Mouse (Mus musculus) gastrocnemius, adult 2 months (tissue): ENCODE data around the gene Slc25a21. TPM values are rescaled to one million over a fixed set of nuclear protein-coding genes. Genes with fewer than 3 reads are reported as not detected.
"Not testable (repeated sequence)": the region's sequence is repeated elsewhere in the genome, so short reads cannot be mapped to it uniquely, and the experiment has no call there.

ENCODE experiments used
- DNase-seq: peaks from one replicate; pipeline ENCODE4 v3.0.0; 2022
- H3K27ac ChIP-seq: fragments of 200-600 bp; 2 replicates; pipeline ENCODE4 v1.8.1; 2022; ENCODE audit warnings: mild to moderate bottlenecking
- H3K4me3 ChIP-seq: fragments of 200-600 bp; 2 replicates; pipeline ENCODE4 v1.8.1; 2022; ENCODE audit warnings: mild to moderate bottlenecking, moderate library complexity
- CTCF ChIP-seq: fragments of 200-600 bp; IDR thresholded peaks from 2 replicates; pipeline ENCODE4 v1.8.1; 2022; ENCODE audit warnings: antibody characterized with exemption, mild to moderate bottlenecking, moderate library complexity
- intact Hi-C: fragments of 180-260 bp; cut with DNase I; formaldehyde crosslinking; loops from one replicate; pipeline ENCODE4 v1.15.1; 2025
- long read RNA-seq, 2 experiments: library from polyadenylated mRNA; stranded (forward); transcript quantifications; one replicate each; pipeline ENCODE4 v2.0.0; 2021
- total RNA-seq, 2 experiments: library from RNA; stranded (reverse); gene quantifications; 2 replicates each; pipeline ENCODE4 v1.2.3; 2021

Gene Slc25a21
- total RNA-seq = under 1 TPM; 0.15 to 0.17 TPM
- long read RNA-seq, experiment 1 = 0 reads
- long read RNA-seq, experiment 2, partial matches to known transcripts = 1 of 1 reads
- long read RNA-seq, experiment 2, other reads (novel, unspliced or antisense) = 0 of 1 reads

DNA sequence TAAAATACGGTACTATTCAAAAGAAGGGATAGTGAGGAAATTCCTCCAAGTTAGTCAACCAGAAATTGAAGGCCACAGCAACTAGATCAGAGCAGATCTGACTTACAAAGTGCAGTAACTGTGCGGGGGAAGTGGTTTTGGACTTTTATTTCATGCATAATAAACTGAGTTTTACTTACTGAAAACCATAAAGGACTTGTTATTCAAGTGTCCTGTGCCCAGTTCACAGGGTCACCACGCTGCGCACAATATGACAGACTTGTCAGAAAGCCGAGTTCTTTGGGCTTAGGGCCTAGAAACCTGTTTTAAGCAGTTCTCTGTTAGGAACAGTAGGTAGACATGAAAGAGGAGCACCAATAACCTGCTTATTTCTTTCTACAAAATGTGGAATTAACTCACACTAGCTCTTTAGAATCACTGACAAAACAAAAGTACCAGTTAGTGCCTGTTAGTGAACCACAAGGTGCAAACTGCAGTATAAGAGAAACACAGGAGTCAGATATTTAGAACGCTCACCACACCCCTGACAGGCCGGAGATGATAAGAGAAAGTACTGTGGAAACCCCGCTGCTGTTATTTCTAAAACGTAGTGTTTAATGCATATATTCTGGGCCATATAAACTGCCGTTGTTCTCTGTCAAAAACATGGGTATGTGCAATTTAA lies at the start of gene Slc25a21:
TSS of gene Slc25a21 (minus strand) at position 110 of the 664 bp plus-strand sequence.
- no peak for DNase-seq
- TF ChIP-seq CTCF = no peak
- Histone ChIP-seq H3K27ac (peak within 1 kb of the TSS; percentile 62), H3K4me3 (peak within 1 kb of the TSS; percentile 80)
- intact Hi-C loops = no loop called here

DNA sequence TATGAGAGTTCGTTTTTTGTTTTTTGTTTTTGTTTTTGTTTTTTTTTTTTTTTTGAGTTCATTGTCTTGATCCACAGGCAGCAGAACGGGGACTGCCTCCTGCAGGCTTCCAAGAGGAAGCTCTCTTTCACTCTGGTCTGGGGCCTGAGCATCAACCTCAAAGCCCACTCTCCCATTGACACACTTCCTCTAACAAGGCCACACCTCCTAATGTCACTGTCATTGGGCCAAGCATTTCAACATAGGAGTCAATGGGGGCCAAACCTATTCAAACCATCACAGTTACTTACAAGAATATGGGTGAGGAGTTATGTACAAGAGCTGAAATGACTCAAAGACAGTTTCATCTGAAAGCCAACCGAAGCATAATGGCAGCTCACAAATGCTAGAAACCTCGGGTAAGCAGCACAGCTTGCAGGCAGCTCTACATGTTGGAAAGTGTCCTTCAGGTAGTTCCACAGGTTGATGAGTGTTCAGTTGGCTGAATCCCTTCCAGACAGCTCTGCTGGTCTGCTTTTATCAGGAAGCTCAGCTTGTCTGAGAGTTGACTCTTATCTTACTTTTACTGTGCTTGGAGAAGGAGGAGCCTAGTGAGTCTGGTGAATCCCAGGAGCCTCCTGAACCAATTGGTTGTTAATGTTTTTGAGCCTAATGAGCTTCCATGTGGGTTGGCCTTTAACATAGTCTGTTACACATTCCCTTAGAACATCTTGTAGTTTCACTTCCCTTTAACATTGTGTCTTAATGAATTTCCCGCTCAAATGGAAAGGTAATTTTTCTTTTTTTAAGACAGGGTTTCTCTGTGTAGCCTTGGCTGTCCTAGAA lies 46.6 kb upstream of the Slc25a21 start:
- no peak for DNase-seq
- no peak for TF ChIP-seq CTCF
- H3K4me3 ChIP-seq = no peak overlapping the region
- intact Hi-C loops = no loop called here
- H3K27ac ChIP-seq = no peak overlapping the region

DNA sequence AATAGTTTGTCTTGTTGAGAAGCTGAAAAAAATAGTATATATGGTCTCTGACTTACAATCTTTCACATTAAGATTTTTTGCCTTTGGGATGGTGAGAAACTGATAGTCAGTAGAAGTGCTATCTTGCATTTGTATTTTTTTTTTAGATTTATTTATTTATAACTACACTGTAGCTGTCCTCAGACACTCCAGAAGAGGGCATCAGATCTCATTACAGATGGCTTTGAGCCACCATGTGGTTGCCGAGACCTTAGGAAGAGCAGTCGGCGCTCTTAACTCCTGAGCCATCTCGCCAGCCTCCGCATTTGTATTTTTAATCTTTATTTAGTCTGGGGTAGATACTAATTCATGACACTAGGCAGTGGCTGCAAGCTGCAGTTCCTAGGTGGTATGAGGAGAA lies 36.1 kb upstream of the Slc25a21 start:
- intact Hi-C loops = no loop called here
- peak overlapping the region; percentile 72 for H3K27ac ChIP-seq
- TF ChIP-seq CTCF = peak; percentile 44

DNA sequence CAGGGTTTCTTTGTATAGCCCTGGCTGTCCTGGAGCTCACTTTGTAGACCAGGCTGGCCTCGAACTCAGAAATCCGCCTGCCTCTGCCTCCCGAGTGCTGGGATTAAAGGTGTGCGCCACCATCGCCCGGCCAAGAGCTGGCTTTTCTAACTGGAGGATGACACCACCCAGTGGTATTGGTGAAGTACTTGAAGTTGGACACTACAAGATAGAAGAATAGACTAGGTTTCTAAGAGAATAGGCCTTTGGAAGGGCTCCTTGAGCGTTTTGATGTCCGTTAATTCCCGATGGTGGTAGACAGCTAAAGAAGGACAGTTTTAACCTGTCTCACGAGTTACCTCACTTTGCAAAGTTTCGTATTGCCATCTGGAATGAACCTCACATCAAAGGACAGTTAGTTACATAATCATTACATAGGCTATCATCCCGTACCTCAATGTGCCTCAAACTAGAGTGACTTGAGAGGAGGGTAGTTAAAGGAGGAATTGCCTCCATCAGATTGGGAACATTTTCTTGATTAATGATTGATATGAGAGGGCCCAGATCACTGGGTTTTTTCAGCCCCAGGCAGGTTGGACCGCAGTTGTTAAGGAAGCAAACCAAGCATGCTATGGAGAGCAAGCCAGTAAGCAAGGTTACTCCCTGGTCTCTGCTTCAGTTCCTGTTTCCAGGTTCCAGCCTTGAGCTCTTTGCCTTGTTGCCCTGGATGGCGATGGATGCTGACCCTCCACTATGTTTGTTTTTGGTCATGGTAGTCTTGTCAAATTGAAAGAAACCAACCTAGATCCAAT lies 34.0 kb upstream of the Slc25a21 start:
- Histone ChIP-seq H3K4me3 (peak overlapping the region; percentile 97), H3K27ac (peak overlapping the region; percentile 98)
- DNase-seq = peak; percentile 34
- peak; percentile 27; the same call in 1 of the 2 replicates for TF ChIP-seq CTCF
- intact Hi-C loops = no loop called here

More for the DNA sequence above, 36.1 kb upstream of the Slc25a21 start:
- DNase-seq = peak; percentile 72
- H3K4me3 ChIP-seq = peak overlapping the region; percentile 38; the same call in 1 of the 2 replicates

DNA sequence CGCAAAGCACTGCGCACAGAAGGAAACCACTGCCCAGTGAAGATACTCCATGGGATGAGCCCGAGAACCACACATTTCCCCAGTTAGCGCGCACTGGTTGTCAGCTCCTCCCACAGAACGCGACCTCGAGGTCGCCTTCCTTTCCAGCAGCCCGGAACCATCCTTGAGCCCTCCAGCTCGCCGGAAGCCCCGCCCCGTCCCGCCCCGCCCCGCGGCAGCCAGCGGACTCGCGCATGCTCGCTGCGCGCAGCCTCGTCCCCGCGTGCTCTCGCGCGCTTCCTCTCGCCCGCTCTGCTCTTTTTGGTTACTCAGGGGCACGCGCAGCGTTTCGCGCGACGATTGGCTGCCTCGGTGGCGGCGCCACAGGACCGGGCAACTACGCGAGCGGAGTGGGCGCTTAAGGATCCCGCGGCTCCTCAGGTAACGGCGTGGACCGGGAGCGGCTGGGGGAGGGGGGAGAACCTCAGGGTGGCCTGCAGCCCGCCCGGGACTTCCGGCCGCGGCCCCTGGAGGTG lies 33.0 kb upstream of the Slc25a21 start, which contains the start of the genes Prps1l3 and Mipol1:
TSS of gene Prps1l3 (plus strand) at position 221 of the 515 bp plus-strand sequence.
TSS of gene Mipol1 (plus strand) at position 236 of the 515 bp plus-strand sequence.
- peak; percentile 93 for DNase-seq
- peak within 1 kb of the TSS; percentile 97 for H3K4me3 ChIP-seq
- H3K27ac ChIP-seq = peak within 1 kb of the TSS; percentile 98
- intact Hi-C loops = no loop called here
- TF ChIP-seq CTCF = no peak; the same call in 1 of the 2 replicates

DNA sequence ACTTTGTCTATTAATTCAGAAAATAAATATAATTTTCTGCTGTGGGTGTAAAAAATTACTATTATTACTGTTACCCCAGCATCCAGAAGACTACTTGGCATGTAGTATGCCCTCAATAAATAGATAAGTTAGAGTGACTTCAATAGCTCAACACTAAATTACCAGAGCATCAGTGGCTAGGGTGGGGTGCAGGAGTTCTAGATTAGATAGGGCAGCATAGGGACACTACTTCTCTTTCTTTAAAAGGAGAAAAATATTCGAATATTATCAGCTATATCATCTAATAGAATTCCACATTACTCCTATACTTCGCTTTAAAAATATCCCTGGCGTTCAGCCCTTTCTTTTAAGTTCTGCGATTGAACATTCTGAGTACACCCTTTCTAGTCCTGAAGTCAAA lies 32.4 kb upstream of the Slc25a21 start:
- TF ChIP-seq CTCF = no peak
- Histone ChIP-seq H3K4me3 (peak overlapping the region; percentile 97), H3K27ac (peak overlapping the region; percentile 98)
- DNase-seq = no peak
- intact Hi-C loops = no loop called here

DNA sequence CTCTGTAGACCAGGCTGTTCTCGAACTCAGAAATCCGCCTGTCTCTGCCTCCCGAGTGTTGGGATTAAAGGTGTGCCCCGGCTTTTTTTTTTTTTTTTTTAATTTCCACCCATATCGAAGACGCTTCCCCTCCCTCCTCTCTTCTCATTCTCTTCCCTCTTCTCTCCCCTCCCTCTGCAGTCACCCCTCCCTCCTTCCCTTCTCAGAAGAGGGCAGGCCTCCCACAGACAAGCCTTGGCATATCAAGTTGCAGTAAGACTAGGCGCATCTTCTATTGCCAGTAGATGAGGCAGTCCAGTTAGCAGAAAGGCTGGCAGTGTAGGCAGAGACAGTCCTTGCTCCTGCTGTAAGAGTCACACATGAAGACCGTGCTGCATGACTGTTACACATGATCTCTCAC lies 30.5 kb upstream of the Slc25a21 start:
- intact Hi-C loops = no loop called here

DNA sequence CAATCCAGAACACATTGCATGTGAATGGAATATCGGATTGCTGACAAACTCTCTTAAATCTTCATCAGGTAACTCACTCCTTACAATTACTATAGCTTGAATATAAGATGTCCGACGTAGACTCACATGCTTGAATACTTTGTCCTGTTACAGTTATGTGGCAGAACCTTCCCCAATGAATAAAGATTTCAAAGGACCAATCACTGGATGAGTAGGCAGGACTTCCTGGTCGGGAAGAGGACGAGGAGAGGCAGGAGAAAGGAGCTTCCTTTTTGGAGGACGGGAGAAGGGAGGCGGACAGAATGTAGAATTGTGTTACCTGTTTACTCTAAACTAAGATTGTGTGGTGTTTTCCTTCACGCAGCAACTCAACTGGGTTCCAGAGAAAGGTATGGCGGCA lies 29.1 kb upstream of the Slc25a21 start:
- H3K27ac ChIP-seq = no peak overlapping the region
- H3K4me3 ChIP-seq = no peak overlapping the region
- intact Hi-C loops = no loop called here
- no peak for TF ChIP-seq CTCF
- no peak for DNase-seq

More for the DNA sequence above, 30.5 kb upstream of the Slc25a21 start:
- H3K27ac ChIP-seq = peak overlapping the region; percentile 56
- H3K4me3 ChIP-seq = no peak overlapping the region
- no peak for TF ChIP-seq CTCF
- DNase-seq = peak; percentile 27

DNA sequence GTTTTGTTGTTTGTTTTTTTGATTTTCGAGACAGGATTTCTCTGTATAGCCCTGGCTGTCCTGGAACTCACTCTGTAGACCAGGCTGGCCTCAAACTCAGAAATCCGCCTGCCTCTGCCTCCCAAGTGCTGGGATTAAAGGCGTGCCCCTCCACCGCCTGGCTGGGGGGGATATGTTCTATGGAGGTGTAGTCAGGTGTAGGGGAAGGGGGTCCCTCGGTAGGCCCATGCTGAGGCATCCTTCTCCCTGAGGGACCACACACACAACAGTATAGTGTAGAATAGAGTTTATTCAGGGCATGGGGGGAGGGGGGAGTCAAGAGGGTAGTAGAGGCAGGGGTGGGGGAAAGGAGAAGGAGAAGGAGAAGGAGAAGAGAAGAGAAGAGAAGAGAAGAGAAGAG lies 15.2 kb upstream of the Slc25a21 start:
- DNase-seq, H3K27ac ChIP-seq, H3K4me3 ChIP-seq, intact Hi-C loops: not testable (repeated sequence)

DNA sequence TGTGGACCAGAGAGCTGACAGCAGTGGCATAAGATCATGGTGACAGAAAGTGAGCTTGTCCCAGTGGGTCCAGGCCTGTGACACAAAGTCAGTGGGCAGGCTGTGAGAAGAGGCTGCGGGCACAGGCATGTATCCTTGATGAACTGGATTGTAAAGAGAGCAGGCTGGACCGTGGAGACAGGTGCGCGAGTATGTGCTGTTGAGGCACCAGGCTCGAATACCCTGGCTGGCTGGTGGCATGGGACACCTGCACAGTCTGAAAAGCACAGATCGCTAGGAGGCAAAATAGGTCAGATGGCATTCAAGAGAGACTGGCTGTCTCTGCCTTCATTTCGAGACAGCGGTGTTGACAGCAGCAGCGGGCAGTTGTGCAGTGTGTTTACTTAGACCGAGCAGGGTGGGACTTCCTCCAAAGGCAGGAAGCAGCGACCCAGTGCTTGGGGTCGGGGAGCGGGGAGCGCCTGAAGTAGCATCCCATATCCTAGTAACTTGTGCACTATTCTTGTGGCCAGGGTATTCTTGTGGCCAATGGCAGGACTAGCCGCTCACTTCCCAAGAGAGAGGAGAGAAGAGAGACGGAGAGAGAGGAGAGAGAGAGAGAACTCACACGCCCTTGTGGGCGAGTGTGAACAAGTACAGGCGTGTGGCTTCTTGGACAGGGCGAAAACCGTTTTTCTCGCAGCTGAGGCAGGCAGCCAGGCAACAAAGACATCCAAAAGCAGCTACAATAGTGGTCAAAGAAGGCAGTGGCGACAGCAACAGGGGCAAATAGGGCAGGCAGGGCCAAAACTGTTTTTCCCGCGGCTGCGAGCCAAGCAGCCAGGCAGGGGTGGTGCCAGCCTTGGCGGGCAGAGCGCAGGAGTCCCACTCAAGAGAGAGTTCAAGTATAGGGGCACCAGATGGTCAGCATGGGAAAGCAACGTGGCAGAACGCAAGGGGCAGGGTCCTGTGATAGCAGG lies 14.4 kb upstream of the Slc25a21 start:
- peak; percentile 44 for DNase-seq
- intact Hi-C loops = no loop called here
- Histone ChIP-seq H3K4me3 (peak overlapping the region; percentile 74), H3K27ac (peak overlapping the region; percentile 75)
- no peak for TF ChIP-seq CTCF

DNA sequence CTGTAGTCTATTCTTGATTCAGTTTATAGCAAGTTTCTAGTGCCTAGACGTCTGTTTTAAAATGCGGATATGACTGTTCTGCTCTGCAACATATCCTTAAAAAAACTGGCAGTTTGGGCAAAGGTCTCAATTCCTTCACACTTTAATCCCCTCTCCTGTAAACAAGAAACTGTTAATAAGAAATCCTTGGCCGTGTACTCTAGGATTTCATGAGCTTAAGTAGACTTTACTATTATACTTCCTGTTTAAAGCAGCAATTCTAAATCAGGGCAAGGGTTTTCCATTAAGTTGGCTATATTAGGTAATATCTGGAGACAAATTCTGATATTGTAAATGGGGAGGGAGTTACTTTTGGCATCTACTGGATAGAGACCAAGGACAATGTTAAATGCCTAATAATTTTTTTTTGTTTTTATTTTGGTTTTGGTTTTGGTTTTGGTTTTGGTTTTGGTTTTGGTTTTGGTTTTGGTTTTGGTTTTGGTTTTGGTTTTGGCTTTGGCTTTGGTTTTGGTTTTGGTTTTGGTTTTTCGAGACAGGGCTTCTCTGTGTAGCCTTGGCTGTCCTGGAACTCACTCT lies 7.1 kb upstream of the Slc25a21 start:
- TF ChIP-seq CTCF = no peak
- no peak overlapping the region for H3K27ac ChIP-seq
- intact Hi-C loops = no loop called here
- H3K4me3 ChIP-seq = no peak overlapping the region
- DNase-seq = no peak
